Mouse (Mus musculus) adipose tissue, adult 10 weeks (tissue): ENCODE results near the gene Olfr148. TPM values are rescaled to one million over a fixed set of nuclear protein-coding genes. Genes with fewer than 3 reads are reported as not detected.

Experiments used
- polyA plus RNA-seq: library from polyadenylated mRNA; stranded (reverse); fragments of 350-450 nt; fragmentation: Illumina TruSeq; extraction: RNeasy Lipid Tissue Mini Kit (QIAGEN cat#74804); gene quantifications from one replicate; pipeline ENCODE4 v1.2.3, GENCODE M21; 2014; ENCODE audit warnings: low read depth, low replicate concordance

Gene Olfr148
- not detected for polyA plus RNA-seq

GRCm38 (mm10) chr9:39610355-39610754, at the start of gene Olfr148:
TSS of gene Olfr148 (plus strand) at chr9:39610655.

GRCm38 (mm10) chr9:39575469-39575868, 35.0 kb upstream of the Olfr148 start, which contains the start of gene Olfr959:
TSS of gene Olfr959 (minus strand) at chr9:39575569.

GRCm38 (mm10) chr9:39603999-39604453, 6.4 kb upstream of the Olfr148 start, which contains the start of gene AW551984:
TSS of gene AW551984 (minus strand) at chr9:39604403.

GRCm38 (mm10) chr9:39621073-39621472, 10.6 kb downstream of the Olfr148 start, which contains the start of gene Olfr960:
TSS of gene Olfr960 (plus strand) at chr9:39621373.

GRCm38 (mm10) chr9:39644785-39645184, 34.3 kb downstream of the Olfr148 start, which contains the start of gene Olfr961:
TSS of gene Olfr961 (plus strand) at chr9:39645085.

Other genes starting within 250 kb of the Olfr148 start
- gene Olfr951, start 223.2 kb upstream of the Olfr148 start, polyA plus RNA-seq: not detected
- not detected for gene Olfr952, start 183.5 kb upstream of the Olfr148 start, polyA plus RNA-seq
- not detected for gene Olfr954, start 154.0 kb upstream of the Olfr148 start, polyA plus RNA-seq
- not detected for gene Olfr955, start 138.7 kb upstream of the Olfr148 start, polyA plus RNA-seq
- gene Olfr44, start 116.7 kb upstream of the Olfr148 start, polyA plus RNA-seq: not detected
- gene Olfr957, start 94.8 kb upstream of the Olfr148 start, polyA plus RNA-seq: not detected
- gene Olfr958, start 56.6 kb upstream of the Olfr148 start, polyA plus RNA-seq: not detected
- gene Olfr959, start 35.1 kb upstream of the Olfr148 start, polyA plus RNA-seq: not detected
- 0.19 TPM for gene AW551984, start 6.3 kb upstream of the Olfr148 start, polyA plus RNA-seq
- not detected for gene Olfr960, start 10.7 kb downstream of the Olfr148 start, polyA plus RNA-seq
- not detected for gene Olfr961, start 34.4 kb downstream of the Olfr148 start, polyA plus RNA-seq
- not detected for gene Olfr963, start 56.5 kb downstream of the Olfr148 start, polyA plus RNA-seq
- gene Olfr149, start 96.5 kb downstream of the Olfr148 start, polyA plus RNA-seq: not detected
- gene Olfr965, start 100.7 kb downstream of the Olfr148 start, polyA plus RNA-seq: not detected
- gene Olfr150, start 120.3 kb downstream of the Olfr148 start, polyA plus RNA-seq: not detected
- not detected for gene Olfr967, start 135.6 kb downstream of the Olfr148 start, polyA plus RNA-seq
- not detected for gene Olfr968, start 172.6 kb downstream of the Olfr148 start, polyA plus RNA-seq
- not detected for gene Olfr969, start 180.3 kb downstream of the Olfr148 start, polyA plus RNA-seq
- not detected for gene Olfr970, start 198.2 kb downstream of the Olfr148 start, polyA plus RNA-seq
- gene Olfr971, start 226.2 kb downstream of the Olfr148 start, polyA plus RNA-seq: not detected